Mouse (Mus musculus): ENCODE data around the gene Lamtor3. TPM values are rescaled to one million over a fixed set of nuclear protein-coding genes. Genes with fewer than 3 reads are reported as not detected.

The Lamtor3 gene
- polyA plus RNA-seq, 1 experiment from 2014 or later, result 132 TPM

- H3K36me3 ChIP-seq, result no peaks in the 10 kb centered on the region
- no peak overlapping the region for H3K9ac ChIP-seq (replicated peaks)
- no peak overlapping the region for H3K4me2 ChIP-seq
- ATAC-seq (ENCODE audit: low FRiP score), result no peak
- H3K4me1 ChIP-seq, result no peaks in the 10 kb centered on the region
- WGBS, result 93% methylated on average over 14 of the region's 14 CpGs
- no peaks in the 10 kb centered on the region for H3K27me3 ChIP-seq (replicated peaks)
- no peak overlapping the region for H3K27ac ChIP-seq (replicated peaks)
- H3K9me3 ChIP-seq (replicated peaks), result no peaks in the 10 kb centered on the region
- H3K4me3 ChIP-seq (replicated peaks), result no peak overlapping the region
Measured at GRCm38 (mm10) chr3:137968105-137968819, 50.0 kb downstream of the Lamtor3 start.

DNA sequence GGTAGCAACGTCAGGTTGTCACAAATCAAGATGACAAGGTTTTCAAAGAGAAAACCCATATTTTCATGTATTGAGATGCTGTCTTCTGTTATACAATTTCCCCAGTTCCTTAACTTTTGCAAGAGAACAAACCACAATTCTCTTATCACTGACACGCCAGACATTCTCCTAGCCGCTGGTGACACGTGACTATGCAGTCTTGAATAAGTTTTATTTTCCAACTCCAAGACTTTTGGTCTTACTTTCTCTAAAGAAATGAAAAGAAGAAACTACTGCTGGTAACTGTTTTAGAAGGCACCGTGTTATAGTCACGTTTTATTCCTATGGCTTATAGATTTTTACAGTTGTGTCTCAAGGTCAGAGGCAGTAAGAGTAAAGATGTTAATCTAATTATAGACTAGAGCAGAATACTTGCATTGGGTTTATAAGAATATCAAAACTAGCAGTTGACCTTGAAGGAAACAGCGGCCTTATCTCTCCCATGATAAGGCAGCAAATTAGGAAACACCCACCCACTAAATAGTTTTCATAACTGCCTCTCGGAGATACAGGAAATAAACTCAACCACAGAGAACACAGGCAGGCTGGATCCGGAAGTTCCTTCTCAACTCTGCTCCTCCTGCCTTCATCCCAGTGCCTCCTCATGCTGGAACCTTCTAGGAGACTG lies 50.6 kb downstream of the Lamtor3 start:
- H3K4me1 ChIP-seq, result no peaks in the 10 kb centered on the region
- no peak overlapping the region for H3K27ac ChIP-seq (replicated peaks)
- no peak for ATAC-seq (ENCODE audit: low FRiP score)
- WGBS, result 88% methylated on average over 9 of the region's 9 CpGs
- no peaks in the 10 kb centered on the region for H3K9me3 ChIP-seq (replicated peaks)
- no peaks in the 10 kb centered on the region for H3K36me3 ChIP-seq
- no peaks in the 10 kb centered on the region for H3K27me3 ChIP-seq (replicated peaks)
- H3K4me3 ChIP-seq (replicated peaks), result no peak overlapping the region
- H3K9ac ChIP-seq (replicated peaks), result no peak overlapping the region
- H3K4me2 ChIP-seq, result no peak overlapping the region

DNA sequence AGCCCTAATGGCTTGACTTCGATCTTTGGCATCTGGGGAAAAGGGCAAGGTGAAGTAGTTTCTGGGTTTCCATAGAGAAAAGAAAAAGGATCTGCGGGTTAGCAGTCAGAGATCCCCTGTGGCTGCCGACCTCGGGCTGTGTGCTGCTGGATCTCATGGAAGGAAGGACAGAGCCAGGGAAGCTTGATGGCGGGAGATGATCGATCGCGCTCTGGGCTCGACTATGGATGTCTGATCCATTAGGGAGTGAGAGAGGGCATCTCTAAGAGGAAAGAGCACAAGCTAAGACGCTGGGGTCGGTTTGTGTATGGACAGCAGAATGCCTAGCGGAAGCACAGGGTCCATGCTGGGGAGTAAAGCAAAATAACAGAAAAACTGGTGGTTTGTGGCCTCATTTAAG lies 51.6 kb downstream of the Lamtor3 start:
- ATAC-seq (ENCODE audit: low FRiP score), result no peak
- no peak overlapping the region for H3K9ac ChIP-seq (replicated peaks)
- no peaks in the 10 kb centered on the region for H3K27me3 ChIP-seq (replicated peaks)
- H3K4me3 ChIP-seq (replicated peaks), result 0 out of 2 replicates have a peak overlapping the region, but pooled peaks have one; percentile 10
- H3K9me3 ChIP-seq (replicated peaks), result no peaks in the 10 kb centered on the region
- peak overlapping the region; percentile 20; the same call in 1 of the 2 replicates for H3K4me2 ChIP-seq
- 53% methylated on average over 12 of the region's 12 CpGs for WGBS
- H3K27ac ChIP-seq (replicated peaks), result no peak overlapping the region
- no peaks in the 10 kb centered on the region for H3K36me3 ChIP-seq
- no peaks in the 10 kb centered on the region for H3K4me1 ChIP-seq

DNA sequence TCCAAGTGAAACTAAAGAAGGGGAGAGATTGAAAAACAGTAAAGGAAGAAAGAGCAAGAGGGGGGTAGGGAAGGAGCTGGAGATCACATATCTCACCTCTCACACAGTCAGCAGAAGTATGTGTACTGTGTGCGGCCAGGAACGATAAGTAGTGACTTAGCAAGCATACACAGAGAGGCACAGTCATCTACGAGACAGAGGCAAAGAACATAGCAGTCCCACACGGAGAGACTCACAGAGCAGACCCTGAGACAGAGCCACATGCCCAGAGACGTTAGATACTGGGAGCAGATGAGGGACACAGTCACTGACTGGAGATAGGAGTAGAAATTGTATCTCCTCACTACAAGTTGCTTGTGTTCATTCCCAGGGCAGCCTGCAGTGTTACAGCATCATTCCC lies 53.9 kb downstream of the Lamtor3 start:
- Histone ChIP-seq H3K9me3 (replicated peaks) (no peaks in the 10 kb centered on the region), H3K4me3 (replicated peaks) (no peak overlapping the region), H3K36me3 (no peaks in the 10 kb centered on the region), H3K27me3 (replicated peaks) (no peaks in the 10 kb centered on the region), H3K4me1 (peaks cover 14% of the 10 kb centered on the region), H3K4me2 (no peak overlapping the region), H3K9ac (replicated peaks) (no peak overlapping the region), H3K27ac (replicated peaks) (no peak overlapping the region)
- no peak for ATAC-seq (ENCODE audit: low FRiP score)
- WGBS, result 88% methylated on average over 5 of the region's 5 CpGs

- Histone ChIP-seq H3K4me3 (replicated peaks) (no peak overlapping the region), H3K4me1 (peaks cover 16% of the 10 kb centered on the region), H3K27me3 (replicated peaks) (no peaks in the 10 kb centered on the region), H3K9ac (replicated peaks) (no peak overlapping the region), H3K36me3 (no peaks in the 10 kb centered on the region), H3K9me3 (replicated peaks) (no peaks in the 10 kb centered on the region), H3K27ac (replicated peaks) (no peak overlapping the region), H3K4me2 (no peak overlapping the region)
- ATAC-seq (ENCODE audit: low FRiP score), result no peak
- WGBS, result 93% methylated on average over 7 of the region's 7 CpGs
Measured at GRCm38 (mm10) chr3:137972989-137973388, 54.7 kb downstream of the Lamtor3 start.

GRCm38 (mm10) chr3:137974306-137974705 lies 56.0 kb downstream of the Lamtor3 start:
- H3K9me3 ChIP-seq (replicated peaks), result no peaks in the 10 kb centered on the region
- no peaks in the 10 kb centered on the region for H3K27me3 ChIP-seq (replicated peaks)
- H3K4me1 ChIP-seq, result peaks cover 16% of the 10 kb centered on the region
- 83% methylated on average over 8 of the region's 8 CpGs for WGBS
- no peaks in the 10 kb centered on the region for H3K36me3 ChIP-seq
- H3K4me3 ChIP-seq (replicated peaks), result no peak overlapping the region
- no peak for ATAC-seq (ENCODE audit: low FRiP score)
- no peak overlapping the region for H3K27ac ChIP-seq (replicated peaks)
- no peak overlapping the region for H3K9ac ChIP-seq (replicated peaks)
- H3K4me2 ChIP-seq, result no peak overlapping the region

GRCm38 (mm10) chr3:137975435-137975834 lies 57.1 kb downstream of the Lamtor3 start:
- Histone ChIP-seq H3K9me3 (replicated peaks) (no peaks in the 10 kb centered on the region), H3K9ac (replicated peaks) (no peak overlapping the region), H3K4me1 (peaks cover 16% of the 10 kb centered on the region), H3K27ac (replicated peaks) (no peak overlapping the region), H3K36me3 (no peaks in the 10 kb centered on the region), H3K4me3 (replicated peaks) (no peak overlapping the region), H3K27me3 (replicated peaks) (no peaks in the 10 kb centered on the region), H3K4me2 (no peak overlapping the region)
- WGBS, result 57% methylated on average over 7 of the region's 7 CpGs
- ATAC-seq (ENCODE audit: low FRiP score), result no peak

DNA sequence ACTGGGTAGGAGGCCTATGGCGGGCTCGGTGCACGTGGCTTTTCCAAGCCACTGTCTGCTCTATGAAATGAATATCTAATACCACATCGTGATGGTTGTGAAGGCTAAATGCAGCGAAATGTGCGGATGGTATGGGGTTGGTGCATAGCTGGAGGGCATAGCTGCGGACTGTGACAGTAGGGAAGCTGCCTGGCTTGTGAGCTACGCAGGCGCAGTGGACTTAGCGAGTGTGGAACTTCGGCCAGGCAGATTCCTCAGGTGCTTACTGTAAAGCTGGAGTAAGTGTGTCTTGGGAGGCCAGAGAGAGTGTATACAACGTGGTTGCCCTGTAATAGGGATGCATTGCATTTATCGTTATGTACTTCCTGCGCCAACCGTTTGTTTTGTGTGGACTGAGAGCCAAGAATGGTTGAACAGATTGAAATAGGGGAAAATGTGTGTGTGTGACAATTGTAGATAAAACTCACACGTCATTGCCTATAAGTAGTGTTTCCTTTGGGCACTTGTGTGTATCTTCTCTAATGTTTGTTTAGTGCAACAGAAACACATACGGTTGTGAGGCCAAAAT lies 57.6 kb downstream of the Lamtor3 start:
- no peaks in the 10 kb centered on the region for H3K36me3 ChIP-seq
- H3K9ac ChIP-seq (replicated peaks), result no peak overlapping the region
- no peak overlapping the region for H3K4me3 ChIP-seq (replicated peaks)
- H3K27me3 ChIP-seq (replicated peaks), result no peaks in the 10 kb centered on the region
- H3K9me3 ChIP-seq (replicated peaks), result no peaks in the 10 kb centered on the region
- no peak overlapping the region for H3K4me2 ChIP-seq
- 84% methylated on average over 17 of the region's 17 CpGs for WGBS
- peaks cover 16% of the 10 kb centered on the region for H3K4me1 ChIP-seq
- H3K27ac ChIP-seq (replicated peaks), result no peak overlapping the region
- no peak for ATAC-seq (ENCODE audit: low FRiP score)

GRCm38 (mm10) chr3:137976943-137977628 lies 58.8 kb downstream of the Lamtor3 start:
- Histone ChIP-seq H3K4me3 (replicated peaks) (no peak overlapping the region), H3K36me3 (no peaks in the 10 kb centered on the region), H3K4me1 (peaks cover 20% of the 10 kb centered on the region), H3K4me2 (no peak overlapping the region), H3K27ac (replicated peaks) (peak overlapping the region; percentile 48), H3K9ac (replicated peaks) (no peak overlapping the region), H3K27me3 (replicated peaks) (no peaks in the 10 kb centered on the region), H3K9me3 (replicated peaks) (no peaks in the 10 kb centered on the region)
- ATAC-seq (ENCODE audit: low FRiP score), result peak; percentile 83
- WGBS, result 23% methylated on average over 9 of the region's 9 CpGs

GRCm38 (mm10) chr3:137977629-137978041 lies 59.3 kb downstream of the Lamtor3 start:
- Histone ChIP-seq H3K9ac (replicated peaks) (no peak overlapping the region), H3K4me2 (no peak overlapping the region), H3K4me3 (replicated peaks) (no peak overlapping the region), H3K27ac (replicated peaks) (peak overlapping the region; percentile 10), H3K9me3 (replicated peaks) (no peaks in the 10 kb centered on the region), H3K4me1 (peaks cover 20% of the 10 kb centered on the region), H3K27me3 (replicated peaks) (no peaks in the 10 kb centered on the region), H3K36me3 (no peaks in the 10 kb centered on the region)
- ATAC-seq (ENCODE audit: low FRiP score), result peak; percentile 69
- WGBS, result 25% methylated on average over 6 of the region's 6 CpGs

DNA sequence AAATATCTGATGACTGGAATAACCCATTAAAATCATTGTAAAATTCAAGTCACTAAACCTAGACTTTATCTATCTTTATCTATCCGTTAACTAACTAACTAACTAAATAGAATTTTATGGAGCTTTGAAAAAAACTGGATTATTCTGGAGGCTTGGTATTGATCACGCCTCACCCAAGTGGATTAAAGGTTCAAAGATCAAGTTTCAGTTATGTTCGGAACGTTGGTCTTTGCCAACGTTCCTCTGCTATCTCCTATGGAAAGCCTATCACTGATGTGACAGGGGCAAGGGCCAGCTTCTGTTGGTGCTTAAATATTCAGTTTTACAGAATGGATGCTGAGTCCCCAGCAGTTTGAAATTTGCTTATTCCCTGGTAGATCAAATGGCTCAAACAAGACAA lies 59.9 kb downstream of the Lamtor3 start:
- Histone ChIP-seq H3K4me2 (no peak overlapping the region), H3K27me3 (replicated peaks) (no peaks in the 10 kb centered on the region), H3K9me3 (replicated peaks) (no peaks in the 10 kb centered on the region), H3K36me3 (no peaks in the 10 kb centered on the region), H3K4me3 (replicated peaks) (no peak overlapping the region), H3K4me1 (peaks cover 20% of the 10 kb centered on the region), H3K27ac (replicated peaks) (no peak overlapping the region), H3K9ac (replicated peaks) (no peak overlapping the region)
- WGBS, result 84% methylated on average over 5 of the region's 5 CpGs
- ATAC-seq (ENCODE audit: low FRiP score), result no peak

Measured in neural tube, embryonic 15.5 days (tissue).